Mouse (Mus musculus): ENCODE results near the gene Ero1lb.
"Not testable (repeated sequence)": the region's sequence is repeated elsewhere in the genome, so short reads cannot be mapped to it uniquely, and the experiment has no call there.

GRCm38 (mm10) chr13:12619808-12620207 lies 54.1 kb downstream of the Ero1lb start:
- not testable (repeated sequence) for TF ChIP-seq MAX (IDR thresholded peaks at IDR 0.05); CTCF (IDR thresholded peaks at IDR 0.05; ENCODE audit: control insufficient read depth, insufficient read depth, insufficient read length); USF1 (IDR thresholded peaks at IDR 0.05; ENCODE audit: low read depth); MYOG (IDR thresholded peaks at IDR 0.05; ENCODE audit: control insufficient read depth, extremely low read depth, insufficient read length); MYOD1 (IDR thresholded peaks at IDR 0.05; ENCODE audit: control insufficient read depth, insufficient read length, low read depth)

Measured in C2C12 (cell line).